9 mouse cellular contexts compared by ENCODE assay signal in the genomic region with DNA sequence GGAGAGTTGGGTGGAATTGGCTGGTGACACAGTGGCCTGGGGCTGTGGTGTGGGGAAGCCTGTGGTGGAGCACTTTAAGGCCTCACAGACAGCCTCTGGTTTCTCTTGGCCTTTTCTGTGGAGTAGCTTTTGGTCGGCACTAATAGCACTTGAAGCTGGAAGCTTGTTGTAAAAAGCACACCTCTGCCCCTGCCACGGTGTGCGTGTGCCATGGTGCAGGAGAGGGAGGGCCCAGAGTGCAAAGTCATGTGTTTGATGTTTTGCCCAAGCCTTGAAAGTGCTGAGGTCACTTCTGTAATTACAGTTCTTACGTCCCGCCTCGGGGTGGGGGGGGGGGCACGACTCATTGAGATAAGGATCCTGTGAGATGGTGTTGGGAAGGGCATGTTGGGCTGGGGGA. TPM values are rescaled to one million over a fixed set of nuclear protein-coding genes. Genes with fewer than 3 reads are reported as not detected.
DNase-seq lines count a peak whose midpoint lies in the region; ATAC-seq and TF ChIP-seq lines count a peak whose summit lies in the region.
"Had no signal": no experiment of that assay in that cellular context is flagged by ENCODE, and none has a peak within 500 bp of the region (broad histone marks: within the 10 kb centered on the region; RNA-seq: fewer than 3 reads in every experiment).

No protein-coding gene starts in this region.

- peak overlapping the region; percentile 77 for H3K4me3 ChIP-seq in heart, embryonic 13.5 days
- H3K4me3 ChIP-seq in hindbrain, postnatal 0 days (ENCODE audit: low read length): peak overlapping the region; percentile 95
- peak overlapping the region; percentile 97 for H3K4me3 ChIP-seq in midbrain, embryonic 12.5 days

- no peak for TF ChIP-seq CTCF in hindbrain, postnatal 0 days (IDR thresholded peaks at IDR 0.05; ENCODE audit: low read depth)

- no peak for ATAC-seq in heart, embryonic 13.5 days (ENCODE audit: extremely low read depth, insufficient number of reproducible peaks, low FRiP score, low TSS enrichment)
- ATAC-seq in hindbrain, postnatal 0 days: no peak
- ATAC-seq in midbrain, embryonic 12.5 days (ENCODE audit: low FRiP score, low read depth): no peak

- peak overlapping the region; percentile 76 for H3K4me2 ChIP-seq in heart, embryonic 13.5 days
- H3K4me2 ChIP-seq in hindbrain, postnatal 0 days (ENCODE audit: low read depth, low read length): peak overlapping the region; percentile 64
- H3K4me2 ChIP-seq in midbrain, embryonic 12.5 days (replicated peaks): peak overlapping the region; percentile 96

- no peaks in the 10 kb centered on the region for H3K9me3 ChIP-seq in heart, embryonic 13.5 days
- no peaks in the 10 kb centered on the region for H3K9me3 ChIP-seq in hindbrain, postnatal 0 days (ENCODE audit: low read length)
- H3K9me3 ChIP-seq in midbrain, embryonic 12.5 days: no peaks in the 10 kb centered on the region

- H3K4me1 ChIP-seq in heart, embryonic 13.5 days: peaks cover 40% of the 10 kb centered on the region
- peaks cover 15% of the 10 kb centered on the region for H3K4me1 ChIP-seq in hindbrain, postnatal 0 days (ENCODE audit: insufficient read depth, low read length)
- H3K4me1 ChIP-seq in midbrain, embryonic 12.5 days: peaks cover 46% of the 10 kb centered on the region

- 12% methylated on average over 7 of the region's 7 CpGs for WGBS in heart, embryonic 13.5 days
- WGBS in hindbrain, postnatal 0 days: 18% methylated on average over 7 of the region's 7 CpGs
- 19% methylated on average over 7 of the region's 7 CpGs for WGBS in midbrain, embryonic 12.5 days

- peaks cover 32% of the 10 kb centered on the region for H3K27me3 ChIP-seq in heart, embryonic 13.5 days (replicated peaks)
- H3K27me3 ChIP-seq in hindbrain, postnatal 0 days (ENCODE audit: insufficient read depth, low read length): 0 out of 2 replicates have a peak, but pooled peaks cover 8% of the 10 kb centered on the region
- peaks cover 24% of the 10 kb centered on the region for H3K27me3 ChIP-seq in midbrain, embryonic 12.5 days

- no peak for DNase-seq in heart, postnatal 4 days
- peak; percentile 12 for DNase-seq in NIH3T3 (ENCODE audit: low read depth)
- DNase-seq in hindbrain, postnatal 0 days (ENCODE audit: low spot score): no peak
- DNase-seq in urinary bladder, postnatal 4 days (ENCODE audit: low spot score in 2 of 2): no peak
- no peak for DNase-seq in layer of hippocampus, postnatal 36 days
- no peak for DNase-seq in retina, postnatal 1 day

- H3K9ac ChIP-seq in heart, embryonic 13.5 days: peak overlapping the region; percentile 88
- H3K9ac ChIP-seq in hindbrain, postnatal 0 days (replicated peaks; ENCODE audit: low read length): peak overlapping the region; percentile 91; the same call in 1 of the 2 replicates
- H3K9ac ChIP-seq in midbrain, embryonic 12.5 days (replicated peaks): peak overlapping the region; percentile 98

- H3K27ac ChIP-seq in heart, embryonic 13.5 days (replicated peaks): peak overlapping the region; percentile 78
- peak overlapping the region; percentile 2; the same call in 1 of the 2 replicates for H3K27ac ChIP-seq in hindbrain, postnatal 0 days
- peak overlapping the region; percentile 93; the same call in 1 of the 2 replicates for H3K27ac ChIP-seq in midbrain, embryonic 12.5 days (replicated peaks)

- H3K36me3 ChIP-seq in heart, embryonic 13.5 days: peaks cover 29% of the 10 kb centered on the region
- peaks cover 19% of the 10 kb centered on the region; the same call in 1 of the 2 replicates for H3K36me3 ChIP-seq in hindbrain, postnatal 0 days (ENCODE audit: insufficient read depth, low read length)
- H3K36me3 ChIP-seq in midbrain, embryonic 12.5 days: peaks cover 38% of the 10 kb centered on the region
- H3K36me3 ChIP-seq: G1E had no signal

RNA-seq across cellular contexts. Expression of gene Cbx2, which starts 1.5 kb away (rescaled TPM):
- polyA plus RNA-seq in heart, embryonic 13.5 days (2015; fragmentation: Nextera tagmentation; extraction: Ambion mirVana): 17.6 and 18.9 TPM in 2 replicates
- 1 to 10 TPM; 7.6 to 7.8 TPM for total RNA-seq in heart, postnatal 4 days (2021)
- 14.6 and 18.9 TPM in 2 replicates for total RNA-seq in hindbrain, postnatal 0 days (2014; rRNA removed)
- 7.0 and 7.4 TPM in 2 replicates for polyA plus RNA-seq in hindbrain, postnatal 0 days (2015; fragmentation: Nextera tagmentation; extraction: Ambion mirVana)
- 81.0 and 86.0 TPM in 2 replicates for polyA plus RNA-seq in midbrain, embryonic 12.5 days (2016; fragmentation: Nextera tagmentation; extraction: Ambion mirVana)
- 1 to 10 TPM; 4.0 to 4.4 TPM for total RNA-seq in layer of hippocampus, postnatal 36 days (2021)
- polyA plus RNA-seq: G1E had no signal

RNA-seq across cellular contexts. Expression of gene Cbx8, which starts 16.5 kb away (rescaled TPM):
- polyA plus RNA-seq in heart, embryonic 13.5 days (2015; fragmentation: Nextera tagmentation; extraction: Ambion mirVana): 6.1 and 7.0 TPM in 2 replicates
- total RNA-seq in heart, postnatal 4 days (2021): 1 to 10 TPM; 5.6 to 5.7 TPM
- total RNA-seq in hindbrain, postnatal 0 days (2014; rRNA removed): 10.0 and 11.4 TPM in 2 replicates
- polyA plus RNA-seq in hindbrain, postnatal 0 days (2015; fragmentation: Nextera tagmentation; extraction: Ambion mirVana): 6.5 and 7.6 TPM in 2 replicates
- 12.1 and 15.1 TPM in 2 replicates for polyA plus RNA-seq in midbrain, embryonic 12.5 days (2016; fragmentation: Nextera tagmentation; extraction: Ambion mirVana)
- 10 to 100 TPM; 11.2 to 13.6 TPM for total RNA-seq in layer of hippocampus, postnatal 36 days (2021)
- total RNA-seq: G1E had no signal
- polyA plus RNA-seq: G1E had no signal

RNA-seq across cellular contexts. Expression of gene Enpp7, which starts 36.3 kb away (rescaled TPM):
- polyA plus RNA-seq in heart, embryonic 13.5 days (2015; fragmentation: Nextera tagmentation; extraction: Ambion mirVana): not detected in 2 replicates
- not detected for total RNA-seq in heart, postnatal 4 days (2021)
- not detected in 2 replicates for total RNA-seq in hindbrain, postnatal 0 days (2014; rRNA removed)
- polyA plus RNA-seq in hindbrain, postnatal 0 days (2015; fragmentation: Nextera tagmentation; extraction: Ambion mirVana): not detected in 2 replicates
- polyA plus RNA-seq in midbrain, embryonic 12.5 days (2016; fragmentation: Nextera tagmentation; extraction: Ambion mirVana): not detected in 2 replicates
- total RNA-seq in layer of hippocampus, postnatal 36 days (2021): not detected
- total RNA-seq: G1E had no signal
- polyA plus RNA-seq: G1E had no signal

Comparison
In these comparisons a context has a peak if more than half of its experiments do, and no peak if none do; other contexts are left out.
1. H3K27ac ChIP-seq: peak in every context shown above with its lines; median percentile 93 in midbrain, embryonic 12.5 days; 78 in heart, embryonic 13.5 days; 2 in hindbrain, postnatal 0 days.